Mouse (Mus musculus) layer of hippocampus, adult 11-12 months (tissue): ENCODE measurements at regions not wholly inside any gene's neighbourhood (a gene's known extent, or its start where the extent isn't known, plus 50 kb on each side); places are given as distances from the start of the nearest gene placed in this dataset.

ENCODE experiments used
- DNase-seq: peaks from one replicate; pipeline ENCODE4 v3.0.0; 2022; ENCODE audit warnings: low spot score

- no peak for DNase-seq
Measured at GRCm38 (mm10) chr3:99447361-99447760, 207.2 kb downstream of the Tbx15 start.

GRCm38 (mm10) chr3:99447813-99448212 lies 207.6 kb downstream of the Tbx15 start:
- no peak for DNase-seq

- DNase-seq, result no peak
Measured at GRCm38 (mm10) chr3:99459036-99459863, 219.1 kb downstream of the Tbx15 start.

- DNase-seq, result no peak
Measured at GRCm38 (mm10) chr3:99499980-99500379, 259.8 kb downstream of the Tbx15 start.

- DNase-seq, result no peak
Measured at GRCm38 (mm10) chr3:99504772-99505171, 264.6 kb downstream of the Tbx15 start.

GRCm38 (mm10) chr3:99512250-99512649 lies 272.1 kb downstream of the Tbx15 start:
- no peak for DNase-seq

- DNase-seq, result no peak
Measured at GRCm38 (mm10) chr3:99512933-99513332, 272.8 kb downstream of the Tbx15 start.

- peak; percentile 44 for DNase-seq
Measured at GRCm38 (mm10) chr3:99515751-99516150, 275.6 kb downstream of the Tbx15 start.

- DNase-seq, result no peak
Measured at GRCm38 (mm10) chr3:99560917-99561316, 320.7 kb downstream of the Tbx15 start.

- DNase-seq, result no peak
Measured at GRCm38 (mm10) chr3:99573335-99573976, 311.8 kb upstream of the Spag17 start.

GRCm38 (mm10) chr3:99573977-99574373 lies 311.2 kb upstream of the Spag17 start:
- no peak for DNase-seq

- no peak for DNase-seq
Measured at GRCm38 (mm10) chr3:99602679-99603078, 282.5 kb upstream of the Spag17 start.

- no peak for DNase-seq
Measured at GRCm38 (mm10) chr3:99632309-99632708, 252.9 kb upstream of the Spag17 start.

- DNase-seq, result no peak
Measured at GRCm38 (mm10) chr3:99641343-99642106, 243.7 kb upstream of the Spag17 start.

GRCm38 (mm10) chr3:99644910-99645309 lies 240.3 kb upstream of the Spag17 start:
- no peak for DNase-seq

GRCm38 (mm10) chr3:99645318-99645717 lies 239.9 kb upstream of the Spag17 start:
- no peak for DNase-seq

- DNase-seq, result no peak
Measured at GRCm38 (mm10) chr3:99657617-99658016, 227.6 kb upstream of the Spag17 start.

- no peak for DNase-seq
Measured at GRCm38 (mm10) chr3:99663783-99664182, 221.4 kb upstream of the Spag17 start.

- DNase-seq, result no peak
Measured at GRCm38 (mm10) chr3:99665363-99665762, 219.8 kb upstream of the Spag17 start.

GRCm38 (mm10) chr3:99665902-99666768 lies 219.1 kb upstream of the Spag17 start:
- no peak for DNase-seq

- DNase-seq, result no peak
Measured at GRCm38 (mm10) chr3:99674145-99674544, 211.1 kb upstream of the Spag17 start.

- no peak for DNase-seq
Measured at GRCm38 (mm10) chr3:99709506-99709905, 175.7 kb upstream of the Spag17 start.
